Mouse (Mus musculus) heart, embryonic 13.5 days (tissue): Measurements from ENCODE around the gene Zc3h10. TPM values are rescaled to one million over a fixed set of nuclear protein-coding genes. Genes with fewer than 3 reads are reported as not detected.

Experiments used
- ATAC-seq: fragments of 200-750 bp; cut with Nextera tagmentation; 2 replicates; pipeline ENCODE4 v1.8.0; 2017; ENCODE audit warnings: moderate TSS enrichment; ENCODE audit not compliant: insufficient number of reproducible peaks, low FRiP score, low TSS enrichment; ENCODE audit errors: extremely low read depth
- H3K27ac ChIP-seq: fragments of 300-500 bp; sonication (generic); replicated peaks from 2 replicates; pipeline ENCODE4 v1.5.1; 2015; ENCODE audit warnings: moderate library complexity, mild to moderate bottlenecking, inconsistent platforms
- H3K27me3 ChIP-seq: fragments of 300-500 bp; sonication (generic); replicated peaks from 2 replicates; pipeline ENCODE4 v1.6.1; 2015; ENCODE audit warnings: mild to moderate bottlenecking, inconsistent platforms
- H3K36me3 ChIP-seq: fragments of 300-500 bp; sonication (generic); 2 replicates; pipeline ENCODE4 v1.6.1; 2015; ENCODE audit warnings: mild to moderate bottlenecking, inconsistent platforms
- H3K4me1 ChIP-seq: fragments of 300-500 bp; sonication (generic); 2 replicates; pipeline ENCODE4 v1.6.1; 2015; ENCODE audit warnings: inconsistent platforms
- H3K4me2 ChIP-seq: fragments of 300-500 bp; sonication (generic); 2 replicates; pipeline ENCODE4 v1.6.1; 2015; ENCODE audit warnings: inconsistent platforms, mild to moderate bottlenecking, moderate library complexity
- H3K4me3 ChIP-seq: fragments of 300-500 bp; sonication (generic); 2 replicates; pipeline ENCODE4 v1.5.1; 2015; ENCODE audit warnings: moderate library complexity, mild to moderate bottlenecking, inconsistent platforms
- H3K9ac ChIP-seq: fragments of 300-500 bp; sonication (generic); 2 replicates; pipeline ENCODE4 v1.6.1; 2015; ENCODE audit warnings: inconsistent platforms, mild to moderate bottlenecking, moderate library complexity
- H3K9me3 ChIP-seq: fragments of 300-500 bp; sonication (generic); 2 replicates; pipeline ENCODE4 v1.6.1; 2016; ENCODE audit warnings: inconsistent platforms
- WGBS: fragments of 180-500 bp; shearing (Covaris S2); methylation state at CpG from one replicate; pipeline ENCODE4 v1.1.7; 2015; ENCODE audit warnings: mixed read lengths; 5-methylcytosine and 5-hydroxymethylcytosine counted together
- polyA plus RNA-seq: library from polyadenylated mRNA; unstranded; fragments of >200 nt; fragmentation: Nextera tagmentation; extraction: Ambion mirVana; gene quantifications from 2 replicates; pipeline ENCODE4 v1.2.1, GENCODE M21; 2015

The Zc3h10 gene
- polyA plus RNA-seq, 1 experiment from 2014 or later, result 9.4 TPM

DNA sequence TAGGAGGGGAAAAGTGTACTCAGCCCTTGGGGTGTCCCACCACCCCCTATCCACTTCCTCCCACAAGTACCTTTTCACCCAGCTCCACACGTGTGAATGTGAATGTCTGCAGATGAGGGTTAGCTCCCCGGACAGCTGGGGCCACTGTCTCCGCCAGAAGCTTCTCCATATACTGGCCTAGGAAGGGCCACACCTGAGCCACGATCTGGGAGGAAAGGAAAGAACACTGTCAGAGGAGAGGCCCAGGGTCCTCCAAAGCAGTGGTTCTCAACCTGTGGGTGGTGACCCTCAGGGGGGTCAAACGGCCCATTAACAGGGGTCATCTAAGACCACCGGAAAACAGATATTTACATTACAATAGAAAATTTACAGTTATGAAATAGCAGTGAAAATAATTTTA, 25.2 kb downstream of the Zc3h10 start:
- Histone ChIP-seq H3K27me3 (peaks cover 3% of the 10 kb centered on the region), H3K9ac (no peak overlapping the region), H3K4me2 (no peak overlapping the region), H3K4me3 (no peak overlapping the region), H3K36me3 (peaks cover 55% of the 10 kb centered on the region), H3K9me3 (no peaks in the 10 kb centered on the region), H3K4me1 (peaks cover 18% of the 10 kb centered on the region), H3K27ac (no peak overlapping the region)
- ATAC-seq, result no peak
- WGBS, result 80% methylated on average over 6 of the region's 6 CpGs

DNA sequence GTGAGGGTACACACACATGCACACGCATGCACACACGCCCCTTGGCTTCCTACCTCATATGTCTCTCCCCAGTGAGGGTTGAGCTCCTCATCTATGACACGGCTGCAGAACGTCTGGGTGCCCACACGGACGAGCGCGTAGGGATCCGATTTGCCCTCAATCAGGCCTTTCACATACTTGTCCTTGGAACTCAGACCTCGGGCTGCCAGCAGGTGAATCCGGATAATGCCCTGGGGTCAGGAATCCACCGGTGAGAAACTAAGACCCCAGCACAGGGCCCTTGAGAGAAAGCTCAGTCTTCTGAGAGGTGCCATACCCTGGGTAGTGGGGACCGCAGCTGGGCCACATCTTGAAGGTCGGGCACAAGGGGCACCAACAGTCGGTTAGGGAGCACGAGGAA, 27.0 kb downstream of the Zc3h10 start:
- no peak overlapping the region for H3K9ac ChIP-seq
- H3K4me2 ChIP-seq, result no peak overlapping the region
- no peak overlapping the region for H3K27ac ChIP-seq
- no peaks in the 10 kb centered on the region for H3K9me3 ChIP-seq
- peaks cover 12% of the 10 kb centered on the region for H3K4me1 ChIP-seq
- ATAC-seq, result no peak
- 81% methylated on average over 16 of the region's 16 CpGs for WGBS
- H3K36me3 ChIP-seq, result peaks cover 73% of the 10 kb centered on the region
- H3K27me3 ChIP-seq, result peaks cover 16% of the 10 kb centered on the region
- H3K4me3 ChIP-seq, result no peak overlapping the region

DNA sequence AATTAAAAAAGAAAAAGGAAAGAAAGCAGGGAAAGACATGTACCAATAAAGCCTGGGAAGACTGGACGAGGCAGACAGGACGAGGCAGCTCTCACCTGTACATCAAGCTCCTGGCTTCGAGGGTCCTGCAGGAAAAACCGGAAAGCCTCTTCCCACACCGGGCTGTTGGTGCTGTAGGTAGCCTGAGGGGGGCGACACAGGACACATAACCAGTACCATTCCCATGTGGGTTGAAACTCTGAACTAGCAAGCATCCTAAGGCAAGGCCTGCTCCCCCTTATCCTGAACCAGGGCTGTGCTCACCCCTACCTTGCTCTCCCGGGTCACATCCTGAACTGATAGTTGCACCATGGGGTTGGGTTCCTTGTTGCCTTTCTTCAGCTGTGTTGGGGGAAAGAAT, 28.7 kb downstream of the Zc3h10 start:
- Histone ChIP-seq H3K4me3 (no peak overlapping the region), H3K9me3 (no peaks in the 10 kb centered on the region), H3K27me3 (peaks cover 16% of the 10 kb centered on the region), H3K36me3 (peaks cover 87% of the 10 kb centered on the region), H3K9ac (no peak overlapping the region), H3K4me1 (peaks cover 3% of the 10 kb centered on the region), H3K27ac (no peak overlapping the region), H3K4me2 (no peak overlapping the region)
- WGBS, result 75% methylated on average over 7 of the region's 7 CpGs
- ATAC-seq, result no peak

DNA sequence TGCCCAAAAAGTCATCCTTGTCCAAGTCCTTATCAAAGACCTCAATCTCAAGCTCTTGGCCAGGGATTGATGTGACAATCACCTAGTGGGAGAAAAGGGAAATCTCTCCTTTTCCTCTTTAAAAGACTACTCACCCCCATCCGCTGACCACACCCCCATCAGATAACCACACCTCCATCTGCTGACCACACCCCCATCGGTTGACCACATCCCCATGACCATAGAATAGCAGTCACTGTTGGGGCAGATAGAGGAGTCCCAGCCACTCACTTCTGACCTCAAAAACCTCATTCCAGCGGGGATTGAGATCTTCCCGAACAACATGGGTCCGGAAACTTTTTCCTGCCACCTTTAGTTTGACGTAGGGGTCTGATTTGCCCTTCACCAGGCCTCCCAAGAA, 30.9 kb downstream of the Zc3h10 start:
- H3K9me3 ChIP-seq, result no peaks in the 10 kb centered on the region
- H3K4me1 ChIP-seq, result no peaks in the 10 kb centered on the region
- peaks cover 16% of the 10 kb centered on the region for H3K27me3 ChIP-seq
- H3K9ac ChIP-seq, result no peak overlapping the region
- H3K4me2 ChIP-seq, result peak overlapping the region; percentile 57; the same call in 1 of the 2 replicates
- no peak for ATAC-seq
- WGBS, result 32% methylated on average over 6 of the region's 6 CpGs
- peaks cover 95% of the 10 kb centered on the region for H3K36me3 ChIP-seq
- no peak overlapping the region for H3K4me3 ChIP-seq
- H3K27ac ChIP-seq, result no peak overlapping the region

DNA sequence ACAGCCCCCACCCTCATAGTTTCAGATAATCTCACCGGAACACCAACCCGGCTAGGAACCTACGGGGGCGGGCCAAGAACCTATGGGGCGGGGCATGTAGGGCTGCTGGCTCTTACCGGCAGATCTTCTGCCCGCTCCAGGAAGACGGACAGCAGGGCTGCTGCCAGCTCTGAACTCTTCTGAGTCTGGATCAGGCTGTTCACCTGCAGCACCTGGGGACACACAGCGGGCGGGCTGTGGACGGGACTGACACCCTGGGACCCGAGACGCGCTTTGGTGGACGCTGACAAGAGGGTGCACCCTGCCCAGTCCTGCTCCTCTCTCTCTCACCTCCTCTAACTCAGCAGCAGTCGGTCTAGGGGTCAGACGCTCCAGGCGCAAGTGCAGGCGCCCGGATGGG, 31.5 kb downstream of the Zc3h10 start:
- no peak overlapping the region for H3K27ac ChIP-seq
- H3K4me2 ChIP-seq, result peak overlapping the region; percentile 57
- peaks cover 16% of the 10 kb centered on the region for H3K27me3 ChIP-seq
- H3K9ac ChIP-seq, result peak overlapping the region; percentile 44
- H3K9me3 ChIP-seq, result no peaks in the 10 kb centered on the region
- peaks cover 95% of the 10 kb centered on the region for H3K36me3 ChIP-seq
- 31% methylated on average over 20 of the region's 20 CpGs for WGBS
- H3K4me1 ChIP-seq, result no peaks in the 10 kb centered on the region
- H3K4me3 ChIP-seq, result peak overlapping the region; percentile 8
- ATAC-seq, result peak; percentile 28; the same call in 1 of the 2 replicates

DNA sequence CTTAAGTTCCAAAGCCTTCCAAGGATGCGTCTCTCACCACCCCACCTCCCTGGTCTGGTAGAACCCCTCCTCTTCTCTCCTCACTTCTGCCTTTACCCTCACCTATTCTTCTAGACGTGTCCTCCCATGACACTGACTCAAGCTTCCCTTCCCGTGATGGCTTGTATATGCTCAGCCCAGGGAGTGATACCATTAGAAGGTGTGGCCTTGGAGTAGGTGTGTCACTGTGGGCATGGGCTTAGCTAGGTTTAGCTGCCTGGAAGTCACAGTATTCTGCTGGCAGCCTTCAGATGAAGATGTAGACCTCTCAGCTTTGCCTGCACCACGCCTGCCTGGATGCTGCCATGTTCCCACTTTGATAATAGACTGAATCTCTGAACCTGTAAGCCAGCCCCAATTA, 32.5 kb downstream of the Zc3h10 start:
- Histone ChIP-seq H3K27me3 (peaks cover 16% of the 10 kb centered on the region), H3K4me3 (no peak overlapping the region), H3K36me3 (peaks cover 95% of the 10 kb centered on the region), H3K27ac (no peak overlapping the region), H3K9ac (no peak overlapping the region), H3K9me3 (no peaks in the 10 kb centered on the region), H3K4me1 (no peaks in the 10 kb centered on the region), H3K4me2 (no peak overlapping the region)
- WGBS, result 79% methylated on average over 4 of the region's 4 CpGs
- ATAC-seq, result no peak

DNA sequence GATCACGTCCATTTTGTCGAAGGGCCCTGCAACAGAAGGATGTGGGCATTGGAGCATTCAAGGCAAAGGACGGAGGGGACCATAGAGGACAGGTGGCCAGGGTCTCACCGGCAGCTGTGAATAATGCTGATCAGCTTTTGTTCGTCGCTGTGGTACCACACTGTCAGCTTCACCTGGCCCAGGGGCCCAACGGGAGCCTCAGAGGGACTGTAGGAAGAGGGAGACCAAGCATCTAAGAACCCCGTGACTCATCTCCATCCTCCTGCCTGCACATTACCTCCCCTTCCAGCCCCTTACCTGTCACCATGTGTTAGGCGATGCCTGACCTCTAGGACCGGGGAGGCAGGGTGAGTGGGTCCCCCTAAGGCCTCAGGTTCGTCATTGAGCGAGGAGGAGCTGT, 35.8 kb downstream of the Zc3h10 start:
- H3K9ac ChIP-seq, result no peak overlapping the region
- no peak overlapping the region for H3K4me2 ChIP-seq
- no peak overlapping the region for H3K4me3 ChIP-seq
- no peaks in the 10 kb centered on the region for H3K9me3 ChIP-seq
- H3K36me3 ChIP-seq, result peaks cover 75% of the 10 kb centered on the region
- H3K27me3 ChIP-seq, result peaks cover 7% of the 10 kb centered on the region; the same call in 1 of the 2 replicates
- no peak overlapping the region for H3K27ac ChIP-seq
- H3K4me1 ChIP-seq, result no peaks in the 10 kb centered on the region
- no peak for ATAC-seq
- WGBS, result 83% methylated on average over 12 of the region's 12 CpGs

DNA sequence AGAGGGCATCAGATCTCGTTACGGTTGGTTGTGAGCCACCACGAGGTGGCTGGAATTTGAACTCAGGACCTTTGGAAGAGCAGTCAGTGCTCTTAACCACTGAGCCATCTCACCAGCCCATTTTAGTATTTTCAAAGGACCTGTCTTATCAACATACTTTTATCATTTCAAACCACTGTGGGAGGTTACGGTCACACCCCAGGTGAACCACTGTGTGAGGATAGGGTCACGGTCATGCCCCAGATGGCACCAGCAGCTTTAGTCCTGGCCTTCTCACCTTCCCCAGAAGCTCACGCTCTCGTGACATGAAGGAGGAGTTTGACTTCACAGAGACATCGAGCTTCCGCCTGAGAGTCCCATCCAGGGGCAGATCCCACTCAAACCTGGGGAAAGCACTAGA, 36.4 kb downstream of the Zc3h10 start:
- peaks cover 69% of the 10 kb centered on the region for H3K36me3 ChIP-seq

DNA sequence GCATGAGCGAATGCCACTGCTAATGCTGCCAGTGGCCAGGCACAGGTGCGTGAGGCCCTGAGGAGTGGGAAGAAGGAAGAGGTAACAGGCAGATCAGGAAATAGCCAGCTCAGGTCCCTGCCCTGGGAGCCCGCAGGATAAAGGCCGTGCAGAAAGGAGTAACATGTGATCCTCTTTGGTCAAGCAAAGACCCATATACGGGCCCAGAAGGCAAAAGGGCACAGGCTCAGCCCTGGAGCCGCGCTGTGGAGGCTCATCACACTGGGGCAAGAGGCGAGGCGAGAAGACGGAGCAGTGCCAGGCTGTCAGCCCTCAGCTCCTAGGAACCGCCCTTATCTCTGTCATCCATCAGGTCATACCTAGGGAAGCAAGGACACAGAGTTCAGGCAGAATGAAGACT, 37.3 kb downstream of the Zc3h10 start:
- 83% methylated on average over 11 of the region's 11 CpGs for WGBS
- peaks cover 63% of the 10 kb centered on the region for H3K36me3 ChIP-seq

More for the DNA sequence above, 36.4 kb downstream of the Zc3h10 start:
- Histone ChIP-seq H3K27me3 (peaks cover 3% of the 10 kb centered on the region; the same call in 1 of the 2 replicates), H3K4me2 (no peak overlapping the region), H3K4me1 (no peaks in the 10 kb centered on the region), H3K4me3 (no peak overlapping the region), H3K9ac (no peak overlapping the region), H3K9me3 (no peaks in the 10 kb centered on the region), H3K27ac (no peak overlapping the region)
- WGBS, result 84% methylated on average over 9 of the region's 9 CpGs
- no peak for ATAC-seq

DNA sequence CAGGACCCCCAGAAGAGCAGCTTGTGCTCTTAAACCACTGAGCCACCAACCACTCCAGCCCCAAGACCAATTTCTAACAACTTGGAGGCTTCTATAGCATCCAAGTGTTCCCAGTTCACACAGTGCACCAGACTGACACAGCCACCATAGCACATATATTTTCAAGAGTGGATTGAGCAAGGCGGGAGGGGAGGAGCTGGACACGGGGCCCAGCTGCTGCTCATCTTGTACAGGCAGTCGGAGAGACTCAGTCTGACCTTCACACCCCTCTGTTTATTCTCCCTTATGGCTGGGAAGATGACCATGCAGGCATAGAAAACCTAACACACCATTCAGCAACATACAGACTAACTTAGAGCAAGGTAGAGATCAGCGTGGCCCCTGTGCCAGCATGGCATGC, 37.7 kb downstream of the Zc3h10 start:
- H3K27ac ChIP-seq, result no peak overlapping the region
- no peak overlapping the region for H3K4me3 ChIP-seq
- peaks cover 58% of the 10 kb centered on the region for H3K36me3 ChIP-seq
- no peaks in the 10 kb centered on the region for H3K9me3 ChIP-seq
- H3K9ac ChIP-seq, result no peak overlapping the region
- H3K4me2 ChIP-seq, result no peak overlapping the region
- no peak for ATAC-seq
- 65% methylated on average over 4 of the region's 4 CpGs for WGBS
- H3K27me3 ChIP-seq, result no peaks in the 10 kb centered on the region
- H3K4me1 ChIP-seq, result peaks cover 5% of the 10 kb centered on the region

More for the DNA sequence above, 37.3 kb downstream of the Zc3h10 start:
- Histone ChIP-seq H3K9me3 (no peaks in the 10 kb centered on the region), H3K4me3 (no peak overlapping the region), H3K9ac (no peak overlapping the region), H3K4me2 (no peak overlapping the region), H3K27me3 (no peaks in the 10 kb centered on the region), H3K4me1 (peaks cover under 1% of the 10 kb centered on the region; the same call in 1 of the 2 replicates), H3K27ac (no peak overlapping the region)
- ATAC-seq, result no peak

DNA sequence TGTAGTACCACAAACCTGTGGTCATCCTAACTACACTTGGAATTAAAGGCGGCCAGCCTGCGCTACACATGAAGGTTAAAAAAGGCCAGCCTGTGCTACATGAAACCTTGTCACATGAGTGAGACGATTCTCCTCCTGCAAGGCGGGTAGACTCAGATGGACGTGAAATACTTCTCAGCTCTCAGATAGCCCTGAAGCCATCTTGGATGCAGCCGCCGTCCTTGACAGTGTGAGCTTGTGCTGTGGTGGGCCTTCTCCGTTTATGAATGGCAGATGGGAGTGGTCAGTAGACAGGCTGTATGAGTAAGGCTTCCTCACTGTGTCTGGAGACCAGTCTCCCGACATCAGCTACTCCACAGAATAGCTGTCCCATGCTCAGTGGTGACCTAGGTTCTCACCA, 38.4 kb downstream of the Zc3h10 start:
- Histone ChIP-seq H3K36me3 (peaks cover 55% of the 10 kb centered on the region), H3K9ac (no peak overlapping the region), H3K9me3 (no peaks in the 10 kb centered on the region), H3K27me3 (no peaks in the 10 kb centered on the region), H3K27ac (no peak overlapping the region), H3K4me3 (no peak overlapping the region), H3K4me1 (peaks cover 10% of the 10 kb centered on the region), H3K4me2 (no peak overlapping the region)
- WGBS, result 84% methylated on average over 9 of the region's 9 CpGs
- ATAC-seq, result no peak

DNA sequence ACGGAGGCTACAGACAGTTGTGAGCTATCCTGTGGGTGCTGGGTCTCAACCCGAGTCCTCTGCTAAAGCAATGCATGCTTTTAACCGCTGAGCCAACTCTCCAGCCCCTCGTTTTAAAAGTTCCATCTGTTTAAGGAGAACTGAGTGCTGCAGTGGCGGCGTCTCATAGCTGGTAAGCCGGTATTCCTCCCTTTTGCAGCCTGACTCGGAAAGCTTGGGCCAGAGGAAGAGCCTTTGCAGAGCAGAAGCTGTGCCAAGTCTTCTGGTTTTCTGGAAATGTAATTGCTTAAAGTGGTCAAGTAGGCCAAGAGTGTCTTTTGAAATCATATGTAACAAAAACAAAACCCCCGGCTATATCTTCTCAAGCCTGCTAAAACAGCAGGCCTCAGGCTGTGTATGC, 39.3 kb downstream of the Zc3h10 start:
- H3K4me3 ChIP-seq, result no peak overlapping the region
- H3K4me1 ChIP-seq, result peaks cover 14% of the 10 kb centered on the region
- no peak overlapping the region for H3K9ac ChIP-seq
- no peak for ATAC-seq
- H3K9me3 ChIP-seq, result no peaks in the 10 kb centered on the region
- no peaks in the 10 kb centered on the region for H3K27me3 ChIP-seq
- 72% methylated on average over 9 of the region's 9 CpGs for WGBS
- no peak overlapping the region for H3K4me2 ChIP-seq
- H3K27ac ChIP-seq, result no peak overlapping the region
- H3K36me3 ChIP-seq, result peaks cover 46% of the 10 kb centered on the region
